Mouse (Mus musculus): ENCODE measurements around the gene Nudc. TPM values are rescaled to one million over a fixed set of nuclear protein-coding genes. Genes with fewer than 3 reads are reported as not detected.

Nudc gene
- polyA plus RNA-seq (2021; fragmentation: Nextera tagmentation) = 195 and 196 TPM in 2 replicates
- long read RNA-seq, experiment 1, transcript Nudc-201 (8 exons, 1,316 nt) = major isoform, 256 of 280 reads
- long read RNA-seq, experiment 1, partial matches to known transcripts = 15 of 280 reads
- long read RNA-seq, experiment 1, other reads (novel, unspliced or antisense) = 9 of 280 reads
- long read RNA-seq, experiment 2, transcript Nudc-201 (8 exons, 1,316 nt) = major isoform, 558 of 574 reads
- long read RNA-seq, experiment 2, partial matches to known transcripts = 2 of 574 reads
- long read RNA-seq, experiment 2, other reads (novel, unspliced or antisense) = 14 of 574 reads

GRCm38 (mm10) chr4:133545272-133546231 lies at the start of gene Nudc:
Nudc (minus strand) TSS chr4:133545996.

DNA sequence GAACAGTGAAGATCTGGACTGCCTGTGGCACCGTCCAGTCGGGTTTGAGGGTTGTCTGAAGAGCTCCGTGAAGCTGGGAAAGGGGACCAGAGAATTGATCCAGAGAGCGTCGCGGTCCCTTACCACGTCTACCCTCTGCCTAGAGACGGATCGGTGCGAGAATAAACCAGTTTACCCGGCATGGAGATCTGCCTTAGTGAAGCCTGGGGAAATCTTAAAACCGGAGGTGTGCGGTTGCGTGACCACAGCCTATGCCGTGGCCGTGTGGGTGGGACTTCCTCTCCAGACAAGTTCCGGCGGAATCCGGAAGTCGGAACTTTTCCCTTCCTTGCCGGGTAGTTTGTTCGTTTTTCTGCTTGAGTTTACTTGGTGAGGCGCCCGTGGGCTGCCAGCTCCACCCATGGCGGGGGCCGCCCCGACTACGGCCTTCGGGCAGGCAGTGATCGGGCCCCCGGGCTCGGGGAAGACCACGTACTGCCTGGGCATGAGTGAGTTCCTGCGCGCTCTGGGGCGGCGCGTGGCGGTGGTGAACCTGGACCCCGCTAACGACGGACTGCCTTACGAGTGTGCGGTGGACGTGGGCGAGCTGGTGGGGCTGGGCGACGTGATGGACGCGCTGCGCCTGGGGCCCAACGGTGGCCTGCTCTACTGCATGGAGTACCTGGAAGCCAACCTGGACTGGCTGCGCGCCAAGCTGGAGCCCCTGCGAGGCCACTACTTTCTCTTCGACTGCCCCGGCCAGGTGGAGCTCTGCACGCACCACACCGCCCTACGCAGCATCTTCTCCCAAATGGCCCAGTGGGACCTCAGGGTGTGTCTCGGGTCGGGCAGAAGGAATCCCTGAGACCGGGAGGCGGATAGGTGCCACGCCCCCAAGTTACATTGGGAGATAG lies 38.5 kb upstream of the Nudc start, which contains the start of gene Gpn2:
Gpn2 (plus strand) TSS at position 304 of the 893 bp plus-strand sequence.

GRCm38 (mm10) chr4:133574070-133574842 lies 28.5 kb upstream of the Nudc start, which contains the start of gene Gpatch3:
Gpatch3 (plus strand) TSS chr4:133574745.

GRCm38 (mm10) chr4:133552768-133553447 lies 7.1 kb upstream of the Nudc start, which contains the start of gene Nr0b2:
Nr0b2 (plus strand) TSS chr4:133553376.

GRCm38 (mm10) chr4:133518601-133519368 lies 27.0 kb downstream of the Nudc start, which contains the start of gene Kdf1:
Kdf1 (plus strand) TSS chr4:133518963.

DNA sequence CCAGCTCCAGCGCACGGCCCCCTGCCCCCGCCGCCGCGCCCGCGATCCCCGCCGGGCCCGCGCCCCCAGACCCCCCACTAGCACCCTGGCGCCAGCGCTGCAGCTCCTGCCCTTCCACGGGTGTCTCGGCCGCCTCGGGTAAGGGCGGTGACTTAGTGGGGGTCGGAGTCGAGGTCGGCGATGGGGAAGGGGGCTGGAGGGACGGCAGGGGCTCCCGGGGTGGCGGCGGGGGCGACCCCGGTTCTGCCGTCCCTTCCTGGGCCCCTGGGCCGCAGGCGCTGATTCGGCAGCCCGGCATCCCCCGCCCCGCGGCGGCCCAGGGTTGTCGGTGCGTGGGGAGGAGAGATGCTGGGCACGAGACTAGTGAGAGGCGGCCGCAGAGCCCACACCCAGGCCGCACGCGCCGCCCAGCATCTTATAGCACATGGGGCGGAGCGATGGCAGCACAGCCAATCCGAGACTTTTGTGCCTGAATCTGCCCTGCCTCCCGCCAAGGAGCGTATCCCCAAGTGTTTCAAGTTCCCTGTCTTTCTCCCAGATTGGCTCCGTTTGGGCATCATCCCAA lies 47.6 kb downstream of the Nudc start, which contains the start of gene Trnp1:
Trnp1 (minus strand) TSS at position 391 of the 565 bp plus-strand sequence.

Small RNA genes lying within 50 kb of the gene (microRNA-seq; reads per million reads assigned to microRNA genes)
- not detected for gene Gm23158

Other genes with a start within 250 kb of the Nudc start
- gene Wdtc1, start 192.5 kb downstream of the Nudc start, polyA plus RNA-seq (2021; fragmentation: Nextera tagmentation) = 6.5 and 6.9 TPM in 2 replicates
- 10.5 and 11.0 TPM in 2 replicates for gene Slc9a1, start 176.3 kb downstream of the Nudc start, polyA plus RNA-seq (2021; fragmentation: Nextera tagmentation)
- 0.15 and 0.21 TPM in 2 replicates for gene Tent5b, start 65.9 kb downstream of the Nudc start, polyA plus RNA-seq (2021; fragmentation: Nextera tagmentation)
- gene Trnp1, start 47.4 kb downstream of the Nudc start, polyA plus RNA-seq (2021; fragmentation: Nextera tagmentation) = 23.5 and 24.8 TPM in 2 replicates
- 0.34 and 0.72 TPM in 2 replicates for gene Kdf1, start 27.0 kb downstream of the Nudc start, polyA plus RNA-seq (2021; fragmentation: Nextera tagmentation)
- gene Nr0b2, start 7.4 kb upstream of the Nudc start, polyA plus RNA-seq (2021; fragmentation: Nextera tagmentation) = 0.13 TPM in 1 of 2 replicates, not detected in the other
- 3.6 and 4.2 TPM in 2 replicates for gene Gpatch3, start 28.7 kb upstream of the Nudc start, polyA plus RNA-seq (2021; fragmentation: Nextera tagmentation)
- gene Gpn2, start 38.4 kb upstream of the Nudc start, polyA plus RNA-seq (2021; fragmentation: Nextera tagmentation) = 13.7 and 15.9 TPM in 2 replicates
- 0.16 and 0.20 TPM in 2 replicates for gene Sfn, start 56.2 kb upstream of the Nudc start, polyA plus RNA-seq (2021; fragmentation: Nextera tagmentation)
- gene Zdhhc18, start 104.2 kb upstream of the Nudc start, polyA plus RNA-seq (2021; fragmentation: Nextera tagmentation) = 2.3 and 4.0 TPM in 2 replicates
- gene Pigv, start 126.7 kb upstream of the Nudc start, polyA plus RNA-seq (2021; fragmentation: Nextera tagmentation) = 6.2 and 7.7 TPM in 2 replicates
- 7.8 and 9.0 TPM in 2 replicates for gene Arid1a, start 210.8 kb upstream of the Nudc start, polyA plus RNA-seq (2021; fragmentation: Nextera tagmentation)